Mouse (Mus musculus) heart, embryonic 16.5 days (tissue): ENCODE data around the gene Ckm. TPM values are rescaled to one million over a fixed set of nuclear protein-coding genes. Genes with fewer than 3 reads are reported as not detected.

ENCODE experiments used
- ATAC-seq: fragments of 200-750 bp; cut with Nextera tagmentation; replicated peaks from 2 replicates; pipeline ENCODE4 v1.8.0; 2017; ENCODE audit warnings: moderate number of reproducible peaks; ENCODE audit not compliant: insufficient read depth, low FRiP score; ENCODE audit errors: extremely low read depth
- H3K27ac ChIP-seq: fragments of 300-500 bp; sonication (generic); 2 replicates; pipeline ENCODE4 v1.5.1; 2014; ENCODE audit warnings: mild to moderate bottlenecking, low read length, control low read depth, moderate library complexity
- H3K27me3 ChIP-seq: fragments of 300-500 bp; sonication (generic); 2 replicates; pipeline ENCODE4 v1.6.1; 2014; ENCODE audit warnings: low read length, mixed read lengths; ENCODE audit not compliant: control insufficient read depth, insufficient read depth
- H3K36me3 ChIP-seq: fragments of 300-500 bp; sonication (generic); 2 replicates; pipeline ENCODE4 v1.6.1; 2014; ENCODE audit not compliant: control insufficient read depth, insufficient read depth
- H3K4me1 ChIP-seq: fragments of 300-500 bp; sonication (generic); 2 replicates; pipeline ENCODE4 v1.6.1; 2014; ENCODE audit warnings: low read length, mixed read lengths; ENCODE audit not compliant: control insufficient read depth, insufficient read depth
- H3K4me2 ChIP-seq: fragments of 300-500 bp; sonication (generic); 2 replicates; pipeline ENCODE4 v1.6.1; 2014; ENCODE audit warnings: low read depth, mild to moderate bottlenecking, control low read depth, low read length
- H3K4me3 ChIP-seq: fragments of 300-500 bp; sonication (generic); 2 replicates; pipeline ENCODE4 v1.5.1; 2014; ENCODE audit warnings: mild to moderate bottlenecking, control low read depth, low read length
- H3K9ac ChIP-seq: fragments of 300-500 bp; sonication (generic); 2 replicates; pipeline ENCODE4 v1.6.1; 2014; ENCODE audit warnings: low read length, control low read depth
- H3K9me3 ChIP-seq: fragments of 300-500 bp; sonication (generic); replicated peaks from 2 replicates; pipeline ENCODE4 v1.6.1; 2016; ENCODE audit warnings: low read length; ENCODE audit not compliant: control insufficient read depth
- WGBS: fragments of 180-500 bp; shearing (Covaris S2); extraction: QIAGEN DNeasy Blood & Tissue Kit; methylation state at CpG from one replicate; pipeline ENCODE4 v1.1.7; 2014; 5-methylcytosine and 5-hydroxymethylcytosine counted together
- polyA plus RNA-seq: library from polyadenylated mRNA; unstranded; fragments of >200 nt; fragmentation: Nextera tagmentation; extraction: Ambion mirVana; gene quantifications from 2 replicates; pipeline ENCODE4 v1.2.1, GENCODE M21; 2015

Ckm gene
- polyA plus RNA-seq, 1 experiment from 2014 or later, result 3,117 TPM

GRCm38 (mm10) chr7:19436276-19436675 is 31.7 kb downstream of the Ckm start:
- Histone ChIP-seq H3K9ac (no peak overlapping the region), H3K27ac (no peak overlapping the region), H3K4me3 (no peak overlapping the region), H3K27me3 (no peaks in the 10 kb centered on the region), H3K9me3 (0 out of 2 replicates have a peak, but pooled peaks cover 5% of the 10 kb centered on the region), H3K4me2 (no peak overlapping the region), H3K4me1 (no peaks in the 10 kb centered on the region), H3K36me3 (peaks cover 63% of the 10 kb centered on the region)
- 95% methylated on average over 2 of the region's 2 CpGs for WGBS
- ATAC-seq, result no peak

GRCm38 (mm10) chr7:19437048-19437447 is 32.5 kb downstream of the Ckm start:
- WGBS, result 90% methylated on average over 9 of the region's 9 CpGs
- 0 out of 2 replicates have a peak, but pooled peaks cover 5% of the 10 kb centered on the region for H3K9me3 ChIP-seq
- no peaks in the 10 kb centered on the region for H3K4me1 ChIP-seq
- no peak overlapping the region for H3K27ac ChIP-seq
- ATAC-seq, result no peak
- H3K9ac ChIP-seq, result no peak overlapping the region
- no peak overlapping the region for H3K4me2 ChIP-seq
- H3K36me3 ChIP-seq, result peaks cover 62% of the 10 kb centered on the region
- no peaks in the 10 kb centered on the region for H3K27me3 ChIP-seq
- H3K4me3 ChIP-seq, result no peak overlapping the region

GRCm38 (mm10) chr7:19441448-19442091 is 37.0 kb downstream of the Ckm start:
- H3K27me3 ChIP-seq, result no peaks in the 10 kb centered on the region
- H3K9me3 ChIP-seq, result no peaks in the 10 kb centered on the region
- 64% methylated on average over 9 of the region's 9 CpGs for WGBS
- ATAC-seq, result peak; percentile 47; the same call in 1 of the 2 replicates
- H3K4me1 ChIP-seq, result no peaks in the 10 kb centered on the region
- H3K9ac ChIP-seq, result no peak overlapping the region
- no peak overlapping the region for H3K4me2 ChIP-seq
- H3K27ac ChIP-seq, result peak overlapping the region; percentile 58
- H3K4me3 ChIP-seq, result no peak overlapping the region
- peaks cover 37% of the 10 kb centered on the region for H3K36me3 ChIP-seq

GRCm38 (mm10) chr7:19443344-19443743 is 38.8 kb downstream of the Ckm start:
- Histone ChIP-seq H3K27ac (no peak overlapping the region), H3K4me1 (no peaks in the 10 kb centered on the region), H3K9me3 (no peaks in the 10 kb centered on the region), H3K36me3 (peaks cover 34% of the 10 kb centered on the region), H3K4me3 (no peak overlapping the region), H3K27me3 (no peaks in the 10 kb centered on the region), H3K9ac (no peak overlapping the region), H3K4me2 (no peak overlapping the region)
- ATAC-seq, result 0 out of 2 replicates have a peak, but pooled peaks have one; percentile 39
- 35% methylated on average over 3 of the region's 3 CpGs for WGBS

GRCm38 (mm10) chr7:19444801-19445200 is 40.2 kb downstream of the Ckm start:
- Histone ChIP-seq H3K27me3 (no peaks in the 10 kb centered on the region), H3K9me3 (no peaks in the 10 kb centered on the region), H3K36me3 (peaks cover 42% of the 10 kb centered on the region), H3K4me2 (no peak overlapping the region), H3K4me1 (no peaks in the 10 kb centered on the region), H3K27ac (no peak overlapping the region), H3K4me3 (no peak overlapping the region), H3K9ac (no peak overlapping the region)
- 76% methylated on average over 12 of the region's 12 CpGs for WGBS
- no peak for ATAC-seq

GRCm38 (mm10) chr7:19447689-19448088 is 43.1 kb downstream of the Ckm start:
- 92% methylated on average over 16 of the region's 16 CpGs for WGBS
- ATAC-seq, result no peak
- Histone ChIP-seq H3K27ac (no peak overlapping the region), H3K27me3 (no peaks in the 10 kb centered on the region), H3K9me3 (no peaks in the 10 kb centered on the region), H3K4me2 (no peak overlapping the region), H3K4me1 (no peaks in the 10 kb centered on the region), H3K36me3 (peaks cover 38% of the 10 kb centered on the region), H3K9ac (no peak overlapping the region), H3K4me3 (no peak overlapping the region)

- Histone ChIP-seq H3K9ac (no peak overlapping the region), H3K9me3 (no peaks in the 10 kb centered on the region), H3K4me3 (no peak overlapping the region), H3K4me2 (no peak overlapping the region), H3K36me3 (peaks cover 34% of the 10 kb centered on the region), H3K4me1 (no peaks in the 10 kb centered on the region), H3K27me3 (no peaks in the 10 kb centered on the region), H3K27ac (no peak overlapping the region)
- no peak for ATAC-seq
- WGBS, result 73% methylated on average over 12 of the region's 12 CpGs
Measured at GRCm38 (mm10) chr7:19449165-19449564, 44.6 kb downstream of the Ckm start.

- H3K27me3 ChIP-seq, result no peaks in the 10 kb centered on the region
- H3K4me3 ChIP-seq, result no peak overlapping the region
- no peak overlapping the region for H3K27ac ChIP-seq
- ATAC-seq, result no peak
- WGBS, result 91% methylated on average over 4 of the region's 4 CpGs
- no peak overlapping the region for H3K4me2 ChIP-seq
- peaks cover 10% of the 10 kb centered on the region for H3K36me3 ChIP-seq
- peaks cover 24% of the 10 kb centered on the region for H3K4me1 ChIP-seq
- no peaks in the 10 kb centered on the region for H3K9me3 ChIP-seq
- no peak overlapping the region for H3K9ac ChIP-seq
Measured at GRCm38 (mm10) chr7:19455186-19455585, 50.6 kb downstream of the Ckm start.

GRCm38 (mm10) chr7:19455819-19456495 is 51.4 kb downstream of the Ckm start:
- peaks cover 10% of the 10 kb centered on the region for H3K36me3 ChIP-seq
- no peak overlapping the region; the same call in 1 of the 2 replicates for H3K4me2 ChIP-seq
- peaks cover 24% of the 10 kb centered on the region for H3K4me1 ChIP-seq
- no peak overlapping the region for H3K9ac ChIP-seq
- H3K9me3 ChIP-seq, result no peaks in the 10 kb centered on the region
- H3K27ac ChIP-seq, result no peak overlapping the region
- no peak for ATAC-seq
- no peak overlapping the region for H3K4me3 ChIP-seq
- H3K27me3 ChIP-seq, result no peaks in the 10 kb centered on the region
- WGBS, result 55% methylated on average over 11 of the region's 11 CpGs
